Mouse (Mus musculus) testis, adult 2 months (tissue): Measurements from ENCODE around the gene Olfm2.

Experiments
- CTCF ChIP-seq: fragments of 200-500 bp; IDR thresholded peaks from 2 replicates; pipeline ENCODE4 v1.5.1; 2012; ENCODE audit warnings: low read depth, mild to moderate bottlenecking, inconsistent platforms, low read length, moderate library complexity; ENCODE audit not compliant: control insufficient read depth, insufficient read depth, insufficient replicate concordance
- POLR2A ChIP-seq: fragments of 200-500 bp; IDR thresholded peaks from 2 replicates; pipeline ENCODE4 v1.6.1; 2012; ENCODE audit warnings: low read depth, mild to moderate bottlenecking, inconsistent platforms, low read length, moderate library complexity; ENCODE audit not compliant: control insufficient read depth

GRCm38 (mm10) chr9:20689913-20690312, 56.2 kb downstream of the Olfm2 start:
- TF ChIP-seq CTCF: no peak
- no peak for TF ChIP-seq POLR2A
